Mouse (Mus musculus): ENCODE measurements around the gene Josd1.

DNA sequence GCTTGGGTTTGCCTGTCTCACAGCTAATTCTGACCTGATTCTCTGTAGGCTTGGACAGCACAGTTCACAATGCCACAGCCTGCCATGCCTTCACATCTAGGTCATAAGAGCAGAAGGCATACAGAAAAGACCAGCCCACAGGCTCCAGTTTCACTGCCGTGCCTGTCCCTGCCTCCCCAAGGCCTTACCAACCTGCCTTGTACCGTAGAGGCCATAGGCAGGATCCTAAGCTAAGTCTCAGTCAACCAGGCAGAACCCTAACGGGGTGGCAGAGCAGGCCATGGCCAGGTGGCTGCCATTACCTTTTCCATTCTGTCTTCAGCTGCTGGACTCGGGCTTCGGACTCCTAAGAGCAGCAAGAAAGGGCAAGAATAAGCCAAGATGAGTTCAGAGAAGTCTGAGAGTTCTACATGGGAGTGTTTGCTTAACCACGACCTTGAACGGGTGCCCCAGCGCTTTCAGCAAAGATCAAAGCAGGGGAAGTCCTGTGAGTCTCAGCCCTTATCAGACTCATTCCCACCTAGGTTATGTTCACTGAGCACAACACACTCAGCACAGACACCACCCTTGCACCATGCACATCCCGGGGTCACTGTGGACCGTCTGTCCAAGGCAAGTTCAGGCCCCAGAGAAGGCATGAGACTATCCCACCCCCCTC lies 41.1 kb upstream of the Josd1 start:
- no peak for TF ChIP-seq CTCF (IDR thresholded peaks at IDR 0.05; ENCODE audit: low read depth, low read length)
- no peak for TF ChIP-seq POLR2A (IDR thresholded peaks at IDR 0.05; ENCODE audit: extremely low read depth, insufficient read depth, low read length)
